Mouse (Mus musculus) cerebellum, adult 2 months (tissue): Measurements from ENCODE around the gene B3gat3.

Source experiments
- CTCF ChIP-seq: fragments of 200-500 bp; IDR thresholded peaks from 2 replicates; pipeline ENCODE4 v1.5.1; 2011; ENCODE audit warnings: low read depth, mild to moderate bottlenecking, control low read depth, low read length, moderate library complexity, borderline replicate concordance; ENCODE audit not compliant: insufficient read depth
- POLR2A ChIP-seq: fragments of 200-500 bp; IDR thresholded peaks from 2 replicates; pipeline ENCODE4 v1.6.1; 2011; ENCODE audit warnings: low read length, control low read depth, borderline replicate concordance; ENCODE audit not compliant: insufficient read depth

GRCm38 (mm10) chr19:8886916-8887584, 33.1 kb upstream of the B3gat3 start:
- TF ChIP-seq CTCF: no peak
- no peak for TF ChIP-seq POLR2A
